Mouse (Mus musculus) adrenal gland, postnatal 10 days (tissue): ENCODE measurements around the gene Eomes. TPM values are rescaled to one million over a fixed set of nuclear protein-coding genes. Genes with fewer than 3 reads are reported as not detected.

ENCODE experiments used
- DNase-seq: peaks from one replicate; pipeline ENCODE4 v3.0.0; 2021; ENCODE audit warnings: mixed read lengths
- long read RNA-seq, 2 experiments: library from polyadenylated mRNA; stranded (forward); transcript quantifications; one replicate each; pipeline ENCODE4 v2.0.0; 2021
- total RNA-seq, 2 experiments: library from RNA; stranded (reverse); gene quantifications; 2 replicates each; pipeline ENCODE4 v1.2.3; 2021

Gene Eomes
- under 1 TPM; 0.27 to 0.30 TPM for total RNA-seq
- long read RNA-seq, experiment 1, result 0 reads
- long read RNA-seq, experiment 2, result 0 reads

- no peak for DNase-seq
These were observed at the start of gene Eomes for GRCm38 (mm10) chr9:118477961-118478360. Gene Eomes (plus strand): TSS chr9:118478212.

DNA sequence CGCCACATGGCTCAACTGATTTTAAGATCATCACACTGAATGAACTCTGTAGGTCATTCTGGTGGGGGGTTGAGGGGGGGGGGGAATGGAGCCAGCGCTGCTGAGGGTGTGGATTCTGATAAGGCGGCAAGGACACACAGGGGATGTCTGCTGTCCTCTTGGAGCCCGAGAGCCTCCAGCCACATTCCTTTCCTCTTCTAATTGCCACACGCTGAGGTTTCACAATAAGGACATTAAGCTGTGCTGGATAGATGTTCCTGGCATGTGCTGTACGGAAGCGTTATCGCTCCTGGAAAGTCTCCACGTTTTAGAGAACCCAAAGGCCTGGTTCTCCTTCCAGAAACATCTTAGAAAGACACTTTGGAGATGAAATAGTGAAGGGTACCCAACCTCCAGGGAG is 33.2 kb upstream of the Eomes start:
- DNase-seq, result no peak

- no peak for DNase-seq
These were observed 28.7 kb upstream of the Eomes start for GRCm38 (mm10) chr9:118449336-118449735.

DNA sequence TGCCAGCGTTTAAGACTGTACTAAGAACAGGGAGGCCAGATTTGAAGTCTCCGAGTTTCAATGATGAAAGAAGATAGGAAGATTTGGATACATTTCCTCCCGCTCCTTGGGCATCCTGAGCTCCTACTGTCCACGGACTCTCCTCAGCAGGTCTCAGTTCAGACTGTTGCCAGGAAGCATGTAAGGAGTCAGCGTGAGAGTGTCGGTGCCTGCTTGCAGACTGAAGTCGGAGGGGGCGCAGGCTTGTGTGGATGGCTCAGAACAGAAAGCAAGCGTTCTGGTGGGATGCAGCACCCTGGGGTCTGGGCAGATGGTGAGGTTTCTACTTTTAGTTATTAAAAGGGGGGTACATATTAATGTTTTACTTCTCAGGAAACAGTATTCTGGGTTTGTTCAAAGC is 24.6 kb upstream of the Eomes start:
- DNase-seq, result no peak

GRCm38 (mm10) chr9:118455188-118455845 is 22.7 kb upstream of the Eomes start:
- DNase-seq, result no peak

DNA sequence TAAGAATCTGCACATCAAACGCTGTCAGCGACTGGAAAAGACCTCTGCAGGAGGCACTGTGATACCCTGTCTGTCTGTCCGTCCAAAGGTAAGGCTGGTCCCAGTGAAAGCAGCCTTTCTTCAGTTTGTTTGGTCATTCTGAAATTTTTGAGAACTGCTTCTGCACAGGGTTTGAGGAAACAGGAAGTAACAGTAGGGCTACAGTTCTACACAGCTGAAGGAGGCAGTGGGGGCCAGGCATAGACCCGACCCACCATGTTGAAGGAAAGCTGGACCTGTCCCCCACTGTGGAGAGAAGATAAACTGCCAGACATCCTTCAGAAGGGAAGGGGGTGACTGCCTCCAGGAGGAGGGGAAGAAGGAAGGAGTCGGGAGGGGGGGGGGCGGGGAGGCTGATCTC is 21.6 kb upstream of the Eomes start:
- no peak for DNase-seq

DNA sequence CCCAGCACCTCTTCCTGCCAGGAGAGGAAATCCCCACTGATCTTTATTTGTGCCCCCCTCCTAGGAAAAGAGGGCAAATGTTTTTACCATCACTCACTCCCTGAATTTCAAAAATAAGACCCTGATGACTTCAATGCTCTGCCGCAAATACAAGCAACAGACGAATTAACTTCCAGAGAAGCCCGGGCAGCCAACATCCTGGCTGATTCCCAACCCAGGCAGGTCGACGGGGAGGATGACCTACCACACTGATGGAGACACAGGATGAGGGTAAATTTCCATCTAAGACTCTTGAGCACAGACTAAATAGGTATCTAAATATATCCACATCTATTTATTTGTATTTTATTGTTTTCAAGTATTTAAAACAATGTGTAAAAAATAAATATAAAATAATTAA is 20.0 kb upstream of the Eomes start:
- DNase-seq, result no peak

GRCm38 (mm10) chr9:118464031-118464430 is 14.0 kb upstream of the Eomes start:
- no peak for DNase-seq

GRCm38 (mm10) chr9:118468301-118468700 is 9.7 kb upstream of the Eomes start:
- DNase-seq, result no peak

GRCm38 (mm10) chr9:118469272-118469671 is 8.7 kb upstream of the Eomes start:
- no peak for DNase-seq

DNA sequence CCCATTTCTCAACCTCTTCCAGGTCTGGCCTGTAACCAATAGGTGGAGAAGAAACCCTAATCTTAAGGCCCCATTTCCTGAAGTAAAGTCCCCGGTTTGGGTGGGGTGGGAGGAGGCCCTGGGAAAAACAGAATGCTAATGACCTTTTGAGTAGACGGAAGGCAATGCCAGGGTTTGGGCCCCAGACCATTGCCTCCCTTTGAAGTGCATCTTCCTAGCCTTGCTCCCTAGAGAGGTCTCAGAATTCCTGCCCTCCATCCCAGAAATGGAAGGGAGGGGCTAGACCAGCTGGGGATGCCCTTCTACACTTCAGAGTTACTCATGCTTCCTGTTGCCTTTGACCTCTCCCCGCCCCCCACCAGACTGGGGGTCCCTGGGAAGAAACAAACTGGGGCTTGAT is 6.7 kb upstream of the Eomes start:
- DNase-seq, result no peak

DNA sequence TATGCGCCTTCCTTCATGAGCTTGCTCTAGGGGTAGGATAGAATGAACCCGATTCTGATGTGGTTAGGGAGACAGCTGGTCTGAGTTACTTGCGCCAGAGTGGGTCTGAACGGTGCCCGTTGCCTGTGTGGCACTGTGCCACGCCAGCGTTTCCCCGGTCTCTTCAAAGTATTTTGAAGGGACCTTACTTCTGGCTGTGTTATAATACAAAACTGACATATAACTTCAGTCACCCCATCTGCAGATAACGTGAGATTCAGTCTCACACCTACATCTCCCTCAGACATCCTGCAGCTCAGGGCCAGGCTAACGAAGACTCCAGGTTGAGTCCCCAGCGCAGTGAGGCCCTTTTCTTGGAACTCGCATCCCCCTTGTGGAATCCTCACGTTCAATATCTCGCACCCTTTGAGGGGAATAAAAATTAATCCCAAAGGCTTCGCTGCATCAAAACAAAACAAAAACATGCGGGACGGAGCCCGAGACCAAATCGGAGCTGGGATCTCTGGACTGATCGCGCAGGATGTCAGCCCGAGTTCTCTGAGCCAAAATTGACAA is 1.7 kb upstream of the Eomes start:
- no peak for DNase-seq

- DNase-seq, result no peak
These were observed 1.2 kb upstream of the Eomes start for GRCm38 (mm10) chr9:118476766-118477271.

DNA sequence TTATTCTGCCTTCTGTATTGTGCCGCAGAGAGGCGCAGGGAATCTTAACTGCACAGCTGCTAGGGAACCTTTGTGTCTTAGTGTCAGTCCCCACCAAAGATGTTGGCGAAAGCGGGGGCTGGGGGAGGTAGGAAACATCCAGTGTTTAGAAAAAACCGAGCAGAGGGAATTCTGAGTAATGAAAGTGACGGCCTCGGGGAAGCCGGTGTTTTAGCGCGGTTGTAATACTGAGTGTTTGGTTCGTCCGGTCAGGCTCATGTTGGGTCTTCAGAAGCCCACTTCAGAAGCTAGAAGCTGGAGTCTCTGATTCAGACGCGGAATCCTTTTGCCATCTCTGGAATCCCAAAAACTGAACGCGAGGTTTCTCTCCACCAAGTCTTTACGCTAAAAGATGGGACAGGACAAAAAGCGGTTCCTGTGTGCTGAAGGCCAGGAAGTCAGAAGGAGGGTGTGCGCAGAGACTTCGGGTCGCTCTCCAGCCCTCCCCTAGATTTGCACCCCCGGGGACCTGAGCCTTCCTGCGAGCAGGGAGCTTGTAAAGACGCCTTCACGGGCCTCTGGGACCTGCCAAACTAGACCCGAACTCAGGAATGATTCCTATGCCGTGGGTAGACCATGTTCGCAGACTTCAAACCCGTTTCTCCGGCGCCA is 606 bp upstream of the Eomes start:
- no peak for DNase-seq

DNA sequence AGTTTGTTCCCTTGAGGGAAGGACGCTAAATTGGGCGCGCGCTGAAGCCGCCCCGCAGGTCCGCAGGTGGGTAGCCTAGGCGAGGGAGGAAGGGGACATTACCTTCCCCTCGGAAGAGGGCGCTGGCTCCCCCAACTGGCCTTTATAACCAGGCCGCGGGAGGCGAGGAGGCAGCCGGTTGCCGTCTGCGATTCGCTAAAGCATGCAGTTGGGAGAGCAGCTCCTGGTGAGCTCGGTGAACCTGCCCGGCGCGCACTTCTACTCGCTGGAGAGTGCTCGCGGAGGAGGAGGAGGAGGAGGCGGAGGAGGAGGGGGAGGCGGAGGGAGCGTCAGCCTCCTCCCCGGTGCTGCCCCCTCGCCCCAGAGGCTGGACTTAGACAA is 436 bp downstream of the Eomes start:
- DNase-seq, result peak; percentile 40

DNA sequence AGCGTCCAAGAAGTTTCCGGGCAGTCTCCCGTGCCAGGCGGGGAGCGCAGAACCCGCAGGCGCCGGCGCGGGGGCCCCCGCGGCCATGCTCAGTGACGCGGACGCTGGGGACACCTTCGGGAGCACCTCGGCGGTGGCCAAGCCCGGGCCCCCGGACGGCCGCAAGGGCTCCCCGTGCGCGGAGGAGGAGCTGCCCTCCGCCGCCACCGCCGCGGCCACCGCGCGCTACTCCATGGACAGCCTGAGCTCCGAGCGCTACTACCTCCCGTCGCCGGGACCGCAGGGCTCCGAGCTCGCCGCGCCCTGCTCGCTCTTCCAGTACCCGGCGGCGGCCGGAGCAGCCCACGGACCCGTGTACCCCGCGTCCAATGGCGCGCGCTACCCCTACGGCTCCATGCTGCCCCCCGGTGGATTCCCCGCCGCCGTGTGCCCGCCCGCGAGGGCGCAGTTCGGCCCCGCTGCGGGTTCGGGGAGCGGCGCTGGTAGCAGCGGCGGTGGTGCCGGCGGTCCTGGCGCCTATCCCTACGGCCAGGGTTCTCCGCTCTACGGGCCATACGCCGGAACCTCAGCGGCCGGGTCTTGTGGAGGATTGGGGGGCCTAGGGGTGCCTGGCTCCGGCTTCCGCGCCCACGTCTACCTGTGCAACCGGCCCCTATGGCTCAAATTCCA is 961 bp downstream of the Eomes start:
- peak; percentile 64 for DNase-seq

DNA sequence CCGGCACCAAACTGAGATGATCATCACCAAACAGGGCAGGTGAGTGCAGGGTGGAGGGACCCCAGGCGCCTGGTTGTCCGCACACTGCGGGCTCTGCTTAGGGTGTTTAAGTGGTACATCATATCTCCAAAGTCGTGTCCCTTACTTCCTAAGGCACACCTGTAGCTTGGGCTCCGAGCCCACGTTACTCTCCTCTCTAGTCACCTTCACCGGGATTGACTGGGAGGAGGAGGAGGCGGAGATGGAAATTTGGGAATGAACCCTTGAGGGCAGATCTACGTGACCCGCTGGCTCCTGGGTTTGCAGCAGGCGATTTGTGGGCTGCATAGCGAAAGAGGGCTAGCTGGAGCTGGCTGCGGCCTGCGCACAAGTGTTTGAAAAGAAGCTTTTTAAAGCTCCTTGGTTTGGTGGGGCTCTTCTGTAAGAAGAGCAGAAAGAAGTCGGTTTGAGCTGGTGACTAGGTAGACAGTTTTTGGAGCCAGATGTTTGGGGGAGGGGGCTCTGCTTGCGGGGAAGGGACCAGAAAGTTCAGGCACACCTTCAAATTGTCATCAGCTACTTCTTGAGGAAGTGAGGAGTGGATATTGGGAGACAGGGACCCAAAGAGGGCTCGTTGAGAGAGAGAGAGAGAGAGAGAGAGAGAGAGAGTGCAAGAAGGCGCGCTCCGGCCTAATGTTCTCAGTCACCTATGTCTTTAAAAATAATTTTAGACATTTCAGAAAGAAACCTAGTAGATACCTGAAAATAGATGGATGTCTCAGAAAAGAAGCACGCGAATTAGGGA is 1.7 kb downstream of the Eomes start:
- DNase-seq, result no peak

GRCm38 (mm10) chr9:118480292-118480690 is 2.3 kb downstream of the Eomes start:
- no peak for DNase-seq

GRCm38 (mm10) chr9:118482210-118482609 is 4.2 kb downstream of the Eomes start:
- DNase-seq, result no peak

GRCm38 (mm10) chr9:118486361-118487095 is 8.5 kb downstream of the Eomes start:
- no peak for DNase-seq

- DNase-seq, result no peak
These were observed 9.0 kb downstream of the Eomes start for GRCm38 (mm10) chr9:118487096-118487395.

DNA sequence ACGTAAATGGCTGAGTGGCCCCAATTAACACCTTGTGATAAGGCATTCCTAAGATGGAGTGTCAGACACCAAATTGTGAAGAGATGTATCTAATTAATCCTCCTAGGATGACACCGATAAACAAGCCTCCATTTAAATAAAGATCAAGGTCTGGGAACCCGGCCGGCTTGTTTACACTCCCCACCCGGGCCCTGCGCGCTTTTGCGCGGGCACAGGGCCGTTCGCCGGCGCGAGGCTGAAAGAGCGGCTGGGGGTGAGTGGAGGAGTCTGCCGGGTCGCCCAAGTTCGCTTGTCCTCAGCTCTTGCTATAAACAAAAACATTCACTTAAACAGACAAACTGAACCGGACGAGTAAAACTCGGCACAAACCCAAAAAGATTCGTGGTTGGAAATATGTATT is 9.6 kb downstream of the Eomes start:
- no peak for DNase-seq
